In the genomic region with DNA sequence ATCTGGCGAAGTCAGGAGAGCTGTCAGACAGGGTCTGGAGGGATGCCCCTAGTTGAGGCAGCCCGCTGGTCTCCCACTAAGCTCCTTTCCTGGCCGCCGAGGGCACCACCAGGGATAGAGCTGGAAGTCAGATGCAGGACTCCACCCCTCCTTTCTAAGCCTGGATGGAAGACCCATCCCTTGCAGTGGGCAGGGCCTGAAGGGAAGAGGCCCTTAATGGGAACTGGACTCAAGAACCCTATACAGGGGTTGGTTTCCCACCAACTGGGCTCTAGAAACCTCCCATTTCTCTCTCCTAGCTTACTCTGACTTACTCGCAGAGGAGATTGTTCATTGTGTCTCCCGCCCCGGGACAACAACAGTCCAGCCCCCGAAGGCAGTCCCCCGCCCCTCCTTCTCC, we compare ENCODE assay signal across 9 mouse cellular contexts. TPM values are rescaled to one million over a fixed set of nuclear protein-coding genes. Genes with fewer than 3 reads are reported as not detected.
DNase-seq lines count a peak whose midpoint lies in the region; ATAC-seq and TF ChIP-seq lines count a peak whose summit lies in the region.
"Had no signal": no experiment of that assay in that cellular context is flagged by ENCODE, and none has a peak within 500 bp of the region (broad histone marks: within the 10 kb centered on the region; RNA-seq: fewer than 3 reads in every experiment).

No protein-coding gene starts in this region.

- H3K27ac ChIP-seq in forebrain, embryonic 12.5 days: no peak overlapping the region
- H3K27ac ChIP-seq in midbrain, postnatal 0 days (ENCODE audit: low read depth, low read length): no peak overlapping the region

- DNase-seq in kidney, adult 11 months: peak; percentile 17
- DNase-seq in kidney, postnatal 14 days: no peak
- DNase-seq in kidney, postnatal 10 days: peak; percentile 11
- no peak for DNase-seq in midbrain, postnatal 0 days (ENCODE audit: low spot score)
- no peak for DNase-seq in B cell, adult 2 months
- DNase-seq in left cerebral cortex, postnatal 4 days: no peak
- DNase-seq in cerebellum, adult 18-20 months: no peak

- no peak for ATAC-seq in forebrain, embryonic 12.5 days (ENCODE audit: low FRiP score)
- ATAC-seq in midbrain, postnatal 0 days (ENCODE audit: low FRiP score): no peak

- H3K4me2 ChIP-seq in forebrain, embryonic 12.5 days: peak overlapping the region; percentile 57
- H3K4me2 ChIP-seq in midbrain, postnatal 0 days (ENCODE audit: low read depth, low read length, poor library complexity, severe bottlenecking): peak overlapping the region; percentile 69

- no peak for TF ChIP-seq CTCF in midbrain, postnatal 0 days (IDR thresholded peaks at IDR 0.05)

- peaks cover 77% of the 10 kb centered on the region for H3K27me3 ChIP-seq in forebrain, embryonic 12.5 days
- peaks cover 49% of the 10 kb centered on the region for H3K27me3 ChIP-seq in midbrain, postnatal 0 days (ENCODE audit: insufficient read depth, low read length)

- WGBS in forebrain, embryonic 12.5 days: 3% methylated on average over 9 of the region's 9 CpGs
- WGBS in midbrain, postnatal 0 days: 5% methylated on average over 9 of the region's 9 CpGs

- no peaks in the 10 kb centered on the region for H3K9me3 ChIP-seq in forebrain, embryonic 12.5 days
- H3K9me3 ChIP-seq in midbrain, postnatal 0 days (ENCODE audit: low read length): no peaks in the 10 kb centered on the region

- intact Hi-C loops in left cerebral cortex, postnatal 4 days (cut with DNase I): no loop called here

- peaks cover 26% of the 10 kb centered on the region for H3K4me1 ChIP-seq in forebrain, embryonic 12.5 days
- peaks cover 8% of the 10 kb centered on the region; the same call in 1 of the 2 replicates for H3K4me1 ChIP-seq in midbrain, postnatal 0 days (ENCODE audit: insufficient read depth, low read length)

- H3K4me3 ChIP-seq in forebrain, embryonic 12.5 days (replicated peaks): peak overlapping the region; percentile 34
- peak overlapping the region; percentile 37; the same call in 1 of the 2 replicates for H3K4me3 ChIP-seq in midbrain, postnatal 0 days (ENCODE audit: low read depth, low read length)

- H3K9ac ChIP-seq in forebrain, embryonic 12.5 days: no peak overlapping the region
- H3K9ac ChIP-seq in midbrain, postnatal 0 days (replicated peaks; ENCODE audit: low read length, poor library complexity, severe bottlenecking): peak overlapping the region; percentile 46; the same call in 1 of the 2 replicates

- no peaks in the 10 kb centered on the region for H3K36me3 ChIP-seq in forebrain, embryonic 12.5 days (replicated peaks)
- H3K36me3 ChIP-seq in midbrain, postnatal 0 days (ENCODE audit: insufficient read depth, low read length): no peaks in the 10 kb centered on the region

RNA-seq across cellular contexts. Expression of gene Plekhg6, which starts 0.8 kb away (rescaled TPM):
- 0.05 and 0.09 TPM in 2 replicates for polyA plus RNA-seq in forebrain, embryonic 12.5 days (2016; fragmentation: Nextera tagmentation; extraction: Ambion mirVana)
- total RNA-seq in midbrain, postnatal 0 days (2014; rRNA removed): 0.22 and 0.24 TPM in 2 replicates
- polyA plus RNA-seq in midbrain, postnatal 0 days (2015; fragmentation: Nextera tagmentation; extraction: Ambion mirVana): 0.35 and 0.54 TPM in 2 replicates
- not detected for total RNA-seq in left cerebral cortex, postnatal 4 days (2021)
- polyA plus RNA-seq: erythroblast, embryonic 14.5 days had no signal

RNA-seq across cellular contexts. Expression of gene Tnfrsf1a, which starts 30.6 kb away (rescaled TPM):
- 16.6 and 19.3 TPM in 2 replicates for polyA plus RNA-seq in forebrain, embryonic 12.5 days (2016; fragmentation: Nextera tagmentation; extraction: Ambion mirVana)
- 9.2 and 15.9 TPM in 2 replicates for total RNA-seq in midbrain, postnatal 0 days (2014; rRNA removed)
- 10.4 and 12.9 TPM in 2 replicates for polyA plus RNA-seq in midbrain, postnatal 0 days (2015; fragmentation: Nextera tagmentation; extraction: Ambion mirVana)
- 10 to 100 TPM; 11.2 to 12.0 TPM for total RNA-seq in left cerebral cortex, postnatal 4 days (2021)

RNA-seq across cellular contexts. Expression of gene Scnn1a, which starts 59.3 kb away (rescaled TPM):
- polyA plus RNA-seq in forebrain, embryonic 12.5 days (2016; fragmentation: Nextera tagmentation; extraction: Ambion mirVana): 0.24 and 0.49 TPM in 2 replicates
- 1.5 and 1.8 TPM in 2 replicates for total RNA-seq in midbrain, postnatal 0 days (2014; rRNA removed)
- polyA plus RNA-seq in midbrain, postnatal 0 days (2015; fragmentation: Nextera tagmentation; extraction: Ambion mirVana): 1.8 TPM in 2 replicates
- total RNA-seq in left cerebral cortex, postnatal 4 days (2021): 1 to 10 TPM; 1.5 to 2.1 TPM

Comparison
In these comparisons a context has a peak if more than half of its experiments do, and no peak if none do; other contexts are left out.
1. DNase-seq: peak in kidney, adult 11 months (single experiment) and kidney, postnatal 10 days (single experiment); none in kidney, postnatal 14 days (single experiment), midbrain, postnatal 0 days (single experiment), B cell, adult 2 months (0 of 2), left cerebral cortex, postnatal 4 days (single experiment) and cerebellum, adult 18-20 months (0 of 2).